Mouse (Mus musculus) liver, adult 2 months (tissue): ENCODE measurements around the gene Rab11fip3.

Source experiments
- CTCF ChIP-seq: fragments of 200-500 bp; IDR thresholded peaks from 2 replicates; pipeline ENCODE4 v1.5.1; 2011; ENCODE audit warnings: low read depth, low read length, control low read depth
- POLR2A ChIP-seq: fragments of 200-500 bp; IDR thresholded peaks from 2 replicates; pipeline ENCODE4 v1.6.1; 2011; ENCODE audit warnings: low read length, control low read depth; ENCODE audit not compliant: insufficient read depth; ENCODE audit errors: extremely low read depth

DNA sequence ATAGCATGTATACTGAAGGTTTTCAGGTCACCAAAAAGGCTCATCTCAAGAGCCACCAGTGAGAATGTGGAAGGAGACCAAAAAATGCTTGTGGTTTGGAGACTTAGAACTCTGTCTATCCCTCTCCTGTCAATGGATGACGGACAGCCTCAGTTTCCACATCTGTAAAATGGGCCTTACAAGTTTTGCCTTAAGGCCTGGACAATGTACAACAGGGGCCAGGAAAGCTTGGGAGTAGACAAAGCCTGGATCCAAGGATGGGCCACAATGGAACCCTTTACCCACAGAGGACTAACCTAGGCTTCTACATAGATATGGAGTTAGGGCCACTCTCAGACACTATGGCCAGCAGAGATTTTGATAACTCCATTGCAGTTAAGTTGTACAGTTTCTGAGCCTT lies 85.3 kb downstream of the Rab11fip3 start:
- no peak for TF ChIP-seq CTCF
- TF ChIP-seq POLR2A: no peak
